Mouse (Mus musculus): ENCODE results near the gene Asap2. TPM values are rescaled to one million over a fixed set of nuclear protein-coding genes. Genes with fewer than 3 reads are reported as not detected.

The Asap2 gene
- polyA plus RNA-seq, 1 experiment from 2014 or later = 14.4 TPM

DNA sequence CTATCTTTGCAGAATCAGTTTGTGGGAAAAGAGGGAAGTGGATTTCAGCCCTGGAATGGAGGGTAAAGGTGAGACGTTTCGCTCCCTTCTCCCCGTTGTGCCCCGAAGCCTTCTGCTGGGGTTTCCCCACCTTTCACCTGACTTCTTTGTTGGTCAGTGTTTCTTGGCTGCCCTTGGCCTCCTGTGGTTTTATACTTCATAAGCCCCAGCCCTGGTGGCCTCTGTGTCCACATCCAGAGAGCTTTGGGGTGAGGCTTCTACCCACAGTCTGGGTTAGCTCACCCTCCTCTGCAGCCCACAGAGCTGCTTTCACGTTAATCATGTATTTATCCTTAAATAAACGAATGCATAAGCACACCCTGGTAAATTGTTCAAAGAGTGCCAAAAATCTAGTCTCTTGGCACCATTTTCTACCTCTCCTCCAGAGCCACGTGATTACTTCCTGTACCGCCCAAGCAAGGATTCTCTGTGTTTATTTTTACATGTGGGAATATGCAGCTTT lies 170.1 kb downstream of the Asap2 start:
- no peak overlapping the region for H3K9ac ChIP-seq
- no peak overlapping the region for H3K4me2 ChIP-seq
- no peak for ATAC-seq (ENCODE audit: low read depth)
- 0 out of 2 replicates have a peak overlapping the region, but pooled peaks have one; percentile 24 for H3K27ac ChIP-seq (replicated peaks)
- 76% methylated on average over 8 of the region's 8 CpGs for WGBS
- no peaks in the 10 kb centered on the region for H3K9me3 ChIP-seq
- peaks cover 31% of the 10 kb centered on the region for H3K4me1 ChIP-seq (replicated peaks)
- no peaks in the 10 kb centered on the region for H3K36me3 ChIP-seq
- no peak overlapping the region for H3K4me3 ChIP-seq
- H3K27me3 ChIP-seq = no peaks in the 10 kb centered on the region

- ATAC-seq (ENCODE audit: low read depth) = no peak
- H3K27me3 ChIP-seq = no peaks in the 10 kb centered on the region
- H3K9ac ChIP-seq = no peak overlapping the region
- H3K4me3 ChIP-seq = no peak overlapping the region
- 93% methylated on average over 4 of the region's 4 CpGs for WGBS
- H3K4me1 ChIP-seq (replicated peaks) = peaks cover 46% of the 10 kb centered on the region
- no peaks in the 10 kb centered on the region for H3K9me3 ChIP-seq
- H3K4me2 ChIP-seq = no peak overlapping the region
- no peak overlapping the region for H3K27ac ChIP-seq (replicated peaks)
- no peaks in the 10 kb centered on the region for H3K36me3 ChIP-seq
These were observed 171.6 kb downstream of the Asap2 start for GRCm38 (mm10) chr12:21161841-21162240.

GRCm38 (mm10) chr12:21163706-21164105 lies 173.4 kb downstream of the Asap2 start:
- Histone ChIP-seq H3K4me3 (no peak overlapping the region), H3K4me2 (no peak overlapping the region), H3K36me3 (peaks cover 6% of the 10 kb centered on the region), H3K9ac (no peak overlapping the region), H3K9me3 (no peaks in the 10 kb centered on the region), H3K27ac (replicated peaks) (peak overlapping the region; percentile 18; the same call in 1 of the 2 replicates), H3K4me1 (replicated peaks) (peaks cover 60% of the 10 kb centered on the region), H3K27me3 (no peaks in the 10 kb centered on the region)
- 41% methylated on average over 3 of the region's 3 CpGs for WGBS
- no peak for ATAC-seq (ENCODE audit: low read depth)

GRCm38 (mm10) chr12:21164251-21164650 lies 174.0 kb downstream of the Asap2 start:
- peak overlapping the region; percentile 43; the same call in 1 of the 2 replicates for H3K27ac ChIP-seq (replicated peaks)
- ATAC-seq (ENCODE audit: low read depth) = no peak
- peaks cover 12% of the 10 kb centered on the region for H3K36me3 ChIP-seq
- H3K27me3 ChIP-seq = no peaks in the 10 kb centered on the region
- no peak overlapping the region for H3K9ac ChIP-seq
- no peaks in the 10 kb centered on the region for H3K9me3 ChIP-seq
- WGBS = 65% methylated on average over 8 of the region's 8 CpGs
- no peak overlapping the region for H3K4me3 ChIP-seq
- no peak overlapping the region for H3K4me2 ChIP-seq
- H3K4me1 ChIP-seq (replicated peaks) = peaks cover 56% of the 10 kb centered on the region

DNA sequence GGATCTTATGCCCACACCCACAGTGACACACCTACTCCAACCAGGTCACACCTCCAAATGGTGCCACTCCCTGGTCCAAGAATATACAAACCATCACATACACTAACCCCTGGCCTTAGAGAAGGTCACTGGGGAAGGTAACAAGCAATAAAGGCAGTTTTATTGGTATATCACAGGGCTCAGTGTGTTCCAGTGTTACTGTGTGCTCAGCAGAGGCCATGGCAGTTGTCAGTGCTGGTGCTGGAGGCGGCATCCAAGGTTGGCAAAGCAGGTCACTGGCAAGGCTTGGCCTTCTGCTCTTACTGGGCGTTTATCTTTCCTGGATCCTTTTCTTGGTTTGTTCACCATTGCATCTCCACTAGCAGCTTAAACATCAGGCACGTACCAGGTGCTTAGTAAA lies 174.9 kb downstream of the Asap2 start:
- Histone ChIP-seq H3K9me3 (no peaks in the 10 kb centered on the region), H3K4me1 (replicated peaks) (peaks cover 47% of the 10 kb centered on the region), H3K27ac (replicated peaks) (no peak overlapping the region), H3K4me3 (no peak overlapping the region), H3K27me3 (no peaks in the 10 kb centered on the region), H3K9ac (no peak overlapping the region), H3K36me3 (peaks cover 21% of the 10 kb centered on the region), H3K4me2 (no peak overlapping the region)
- no peak for ATAC-seq (ENCODE audit: low read depth)
- 91% methylated on average over 3 of the region's 3 CpGs for WGBS

DNA sequence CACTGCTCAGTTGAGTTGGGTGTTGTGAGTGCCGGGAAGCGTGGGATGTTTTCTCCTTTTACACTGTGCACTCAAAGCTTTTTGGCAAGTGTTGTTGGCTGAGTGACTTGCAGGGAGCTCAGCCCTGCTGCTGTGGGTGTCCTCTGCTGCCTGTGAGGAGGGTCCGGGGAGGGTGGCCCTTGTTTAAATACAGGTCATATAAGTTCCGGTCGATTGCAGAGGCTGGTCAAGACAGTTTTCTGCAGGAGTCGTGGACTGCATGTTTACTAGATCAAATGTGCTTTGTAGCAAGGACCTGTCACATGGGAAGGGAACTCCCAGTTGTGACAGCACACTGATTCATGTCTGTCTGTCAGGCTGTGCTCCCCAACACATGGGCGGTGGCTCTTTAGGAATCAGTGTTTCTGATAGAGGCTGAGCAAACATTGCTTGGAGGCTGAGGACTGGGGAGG lies 175.7 kb downstream of the Asap2 start:
- Histone ChIP-seq H3K27ac (replicated peaks) (no peak overlapping the region; the same call in 1 of the 2 replicates), H3K27me3 (no peaks in the 10 kb centered on the region), H3K4me2 (no peak overlapping the region), H3K9ac (no peak overlapping the region), H3K9me3 (no peaks in the 10 kb centered on the region), H3K4me3 (no peak overlapping the region), H3K4me1 (replicated peaks) (peaks cover 41% of the 10 kb centered on the region), H3K36me3 (peaks cover 25% of the 10 kb centered on the region)
- no peak for ATAC-seq (ENCODE audit: low read depth)
- 60% methylated on average over 7 of the region's 7 CpGs for WGBS

GRCm38 (mm10) chr12:21166884-21167575 lies 176.8 kb downstream of the Asap2 start:
- 23% methylated on average over 6 of the region's 6 CpGs for WGBS

DNA sequence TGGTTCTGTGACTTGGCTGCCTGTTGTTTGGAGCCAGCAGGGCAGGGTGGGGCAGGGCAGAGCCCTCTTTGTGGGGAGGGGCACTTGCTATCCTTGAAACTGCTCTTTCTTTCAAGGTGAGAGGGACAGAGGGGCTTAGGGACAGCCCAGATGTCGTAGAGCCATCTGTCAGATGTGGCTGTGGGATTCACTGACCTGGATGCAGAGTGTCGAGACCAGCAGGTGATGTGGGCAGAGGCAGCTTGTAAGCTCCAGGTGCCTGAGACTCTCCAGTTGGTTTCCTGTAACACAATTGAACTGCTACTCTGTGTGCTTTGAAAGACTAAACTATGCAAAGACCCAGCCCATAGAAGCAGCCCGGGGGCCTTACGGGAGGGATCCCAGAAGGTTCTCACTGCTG lies 177.5 kb downstream of the Asap2 start:
- H3K27me3 ChIP-seq = no peaks in the 10 kb centered on the region
- H3K27ac ChIP-seq (replicated peaks) = no peak overlapping the region
- no peak for ATAC-seq (ENCODE audit: low read depth)
- H3K36me3 ChIP-seq = peaks cover 31% of the 10 kb centered on the region
- H3K4me2 ChIP-seq = no peak overlapping the region
- no peak overlapping the region for H3K4me3 ChIP-seq
- 85% methylated on average over 4 of the region's 4 CpGs for WGBS
- no peak overlapping the region for H3K9ac ChIP-seq
- no peaks in the 10 kb centered on the region for H3K9me3 ChIP-seq
- peaks cover 41% of the 10 kb centered on the region for H3K4me1 ChIP-seq (replicated peaks)

More at GRCm38 (mm10) chr12:21166884-21167575, 176.8 kb downstream of the Asap2 start:
- Histone ChIP-seq H3K9ac (no peak overlapping the region), H3K27ac (replicated peaks) (no peak overlapping the region), H3K27me3 (no peaks in the 10 kb centered on the region), H3K4me1 (replicated peaks) (peaks cover 41% of the 10 kb centered on the region), H3K9me3 (no peaks in the 10 kb centered on the region), H3K36me3 (peaks cover 27% of the 10 kb centered on the region), H3K4me3 (no peak overlapping the region), H3K4me2 (no peak overlapping the region)
- peak; percentile 45; the same call in 1 of the 2 replicates for ATAC-seq (ENCODE audit: low read depth)

GRCm38 (mm10) chr12:21168149-21168548 lies 177.9 kb downstream of the Asap2 start:
- no peak for ATAC-seq (ENCODE audit: low read depth)
- H3K9me3 ChIP-seq = no peaks in the 10 kb centered on the region
- no peak overlapping the region for H3K9ac ChIP-seq
- H3K27ac ChIP-seq (replicated peaks) = no peak overlapping the region
- 87% methylated on average over 6 of the region's 6 CpGs for WGBS
- no peaks in the 10 kb centered on the region for H3K27me3 ChIP-seq
- peaks cover 40% of the 10 kb centered on the region for H3K4me1 ChIP-seq (replicated peaks)
- peaks cover 31% of the 10 kb centered on the region for H3K36me3 ChIP-seq
- no peak overlapping the region for H3K4me3 ChIP-seq
- no peak overlapping the region for H3K4me2 ChIP-seq

DNA sequence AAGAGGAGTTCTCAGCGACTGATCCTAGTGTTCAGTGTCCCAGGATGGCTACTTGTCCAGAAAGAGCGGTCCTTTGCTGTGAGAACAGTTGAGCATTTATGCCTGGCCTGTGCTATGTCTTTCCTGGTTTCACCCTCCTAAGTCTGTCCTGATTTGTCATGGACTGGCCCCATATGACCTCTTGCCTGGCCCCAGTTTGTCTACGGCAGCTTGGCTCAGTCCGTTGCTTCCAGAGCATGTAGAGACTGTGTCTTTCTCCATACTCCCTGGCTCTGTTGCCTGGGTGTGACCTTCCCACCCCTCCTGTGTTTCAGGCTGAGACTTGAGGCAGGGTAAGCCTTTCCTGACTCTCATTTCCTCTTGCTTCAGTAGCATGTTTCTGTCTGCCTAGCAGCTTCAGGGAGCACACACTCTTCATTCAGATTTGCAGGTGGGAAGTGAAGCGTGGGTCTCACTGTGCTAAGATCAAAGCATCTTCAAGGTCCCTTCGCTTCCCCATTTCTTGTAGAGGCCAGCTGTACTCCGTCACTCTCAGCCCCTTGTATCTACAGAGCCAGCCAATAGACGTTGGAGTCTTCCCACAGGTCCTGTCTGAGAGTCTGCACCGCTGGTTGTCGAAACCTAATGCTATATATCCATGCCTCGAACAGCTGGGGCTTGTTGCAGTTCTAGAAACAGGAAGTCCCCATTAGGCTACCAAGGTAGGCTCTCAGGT lies 181.7 kb downstream of the Asap2 start:
- H3K9me3 ChIP-seq = no peaks in the 10 kb centered on the region
- H3K27me3 ChIP-seq = no peaks in the 10 kb centered on the region
- 90% methylated on average over 11 of the region's 11 CpGs for WGBS
- peaks cover 15% of the 10 kb centered on the region for H3K4me1 ChIP-seq (replicated peaks)
- H3K27ac ChIP-seq (replicated peaks) = no peak overlapping the region
- H3K9ac ChIP-seq = no peak overlapping the region
- peaks cover 39% of the 10 kb centered on the region for H3K36me3 ChIP-seq
- H3K4me3 ChIP-seq = no peak overlapping the region
- no peak for ATAC-seq (ENCODE audit: low read depth)
- no peak overlapping the region for H3K4me2 ChIP-seq

DNA sequence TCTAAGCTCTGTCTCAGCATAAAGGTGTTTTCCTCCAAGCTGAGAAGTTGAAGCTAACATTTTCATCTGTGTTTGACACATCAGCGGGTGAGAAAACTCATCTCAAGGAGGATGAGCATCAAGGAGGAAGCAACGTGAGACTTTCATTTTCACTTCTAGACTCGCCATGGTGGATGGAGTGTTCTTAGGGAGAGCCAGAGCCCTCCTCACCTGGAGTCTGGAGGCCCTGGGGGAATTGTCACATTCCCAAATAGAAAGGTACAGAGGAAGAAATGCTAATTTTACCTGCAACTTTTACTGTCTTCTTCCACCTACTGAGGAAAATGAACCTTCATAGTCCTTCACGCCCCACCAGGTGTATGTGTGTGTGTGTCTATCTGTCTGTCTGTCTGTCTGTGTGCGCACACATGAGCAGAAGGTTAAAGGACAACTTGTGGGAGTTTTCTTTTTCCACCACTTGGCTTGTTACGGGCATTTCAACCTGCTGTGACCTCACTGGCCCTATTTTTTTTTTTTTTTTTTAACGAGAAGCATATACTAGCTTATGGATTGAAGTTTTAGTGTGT lies 183.7 kb downstream of the Asap2 start:
- Histone ChIP-seq H3K4me3 (no peak overlapping the region), H3K9me3 (no peaks in the 10 kb centered on the region), H3K9ac (no peak overlapping the region), H3K4me1 (replicated peaks) (peaks cover 13% of the 10 kb centered on the region), H3K4me2 (no peak overlapping the region), H3K27ac (replicated peaks) (no peak overlapping the region), H3K36me3 (peaks cover 31% of the 10 kb centered on the region), H3K27me3 (no peaks in the 10 kb centered on the region)
- ATAC-seq (ENCODE audit: low read depth) = no peak
- WGBS = 92% methylated on average over 7 of the region's 7 CpGs

- ATAC-seq (ENCODE audit: low read depth) = no peak
- no peak overlapping the region for H3K4me2 ChIP-seq
- no peak overlapping the region for H3K9ac ChIP-seq
- WGBS = 87% methylated on average over 5 of the region's 5 CpGs
- H3K9me3 ChIP-seq = no peaks in the 10 kb centered on the region
- no peak overlapping the region for H3K27ac ChIP-seq (replicated peaks)
- peaks cover 13% of the 10 kb centered on the region for H3K4me1 ChIP-seq (replicated peaks)
- no peaks in the 10 kb centered on the region for H3K27me3 ChIP-seq
- no peak overlapping the region for H3K4me3 ChIP-seq
- peaks cover 13% of the 10 kb centered on the region; the same call in 1 of the 2 replicates for H3K36me3 ChIP-seq
These were observed 186.1 kb downstream of the Asap2 start for GRCm38 (mm10) chr12:21176399-21176798.
